Mouse (Mus musculus): ENCODE data around the gene Tmem14a.
"Not testable (repeated sequence)": the region's sequence is repeated elsewhere in the genome, so short reads cannot be mapped to it uniquely, and the experiment has no call there.

Tmem14a gene

DNA sequence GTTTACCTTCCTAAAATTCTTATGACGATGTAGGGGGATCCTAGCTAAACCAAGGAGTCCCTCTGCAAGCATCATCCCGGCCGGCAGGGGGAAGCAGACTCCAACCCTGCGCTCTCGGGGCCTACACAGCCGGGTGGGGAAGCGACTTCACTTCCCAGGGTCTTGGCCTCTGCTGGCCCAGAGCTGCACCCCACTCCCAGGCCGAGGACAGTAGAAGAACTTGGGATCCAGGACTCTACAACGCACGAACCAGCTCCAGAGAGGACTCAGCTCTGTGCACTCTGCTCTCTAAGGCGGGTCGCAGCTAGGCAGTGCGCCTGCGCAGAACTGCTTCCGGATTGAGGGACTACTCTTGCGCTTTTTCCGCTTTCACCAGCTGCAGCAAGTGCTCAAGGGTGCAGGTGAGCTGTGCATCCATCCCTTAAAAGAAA is at the start of gene Tmem14a:
TSS of gene Tmem14a (plus strand) at position 87 of the 431 bp plus-strand sequence.
- DNase-seq (ENCODE audit: extremely low read depth, low read depth) = peak; percentile 65

- DNase-seq (ENCODE audit: extremely low read depth, low read depth) = no peak
Measured at GRCm38 (mm10) chr1:21185196-21185595, 33.2 kb upstream of the Tmem14a start.

DNA sequence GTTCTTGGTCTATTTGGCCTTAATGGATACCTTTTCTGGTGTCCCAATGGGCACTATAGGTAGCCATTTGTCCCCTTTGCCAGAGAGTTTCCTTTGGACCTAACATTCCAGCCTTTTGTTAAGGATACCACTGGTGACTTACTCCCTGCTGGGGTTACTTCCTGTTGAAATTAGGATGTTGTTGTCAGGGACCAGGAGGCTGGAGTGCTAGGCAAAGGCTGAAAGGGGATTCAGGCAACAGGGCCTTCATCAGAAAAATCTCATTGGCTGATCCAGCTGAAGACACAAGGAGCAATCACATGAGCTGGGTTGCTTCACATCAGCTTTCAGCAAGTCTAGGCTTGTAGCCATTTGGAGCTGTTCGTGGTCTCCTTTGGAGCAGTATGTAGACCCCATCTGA is 12.1 kb upstream of the Tmem14a start:
- DNase-seq (ENCODE audit: extremely low read depth, low read depth) = no peak

DNA sequence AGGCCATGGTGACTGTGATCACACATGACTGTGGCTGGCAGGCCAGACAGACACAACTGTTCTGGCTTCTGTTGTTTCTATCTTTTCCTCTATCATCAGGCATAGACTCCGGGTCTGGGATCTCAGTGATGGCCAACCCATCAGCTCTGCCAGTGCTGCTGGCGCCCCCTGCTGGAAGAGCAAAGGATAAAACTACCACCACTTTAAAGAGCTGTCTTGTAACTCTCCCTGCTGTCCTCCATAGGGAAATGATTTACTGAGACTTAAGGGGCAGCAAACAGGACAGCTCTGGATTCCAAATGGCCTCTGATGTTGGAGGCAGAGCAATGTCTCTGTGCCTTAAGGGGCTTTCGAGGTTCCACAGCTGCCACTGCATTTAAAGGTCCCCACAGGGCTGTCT is 4.8 kb upstream of the Tmem14a start:
- not testable (repeated sequence) for DNase-seq (ENCODE audit: extremely low read depth, low read depth)

DNA sequence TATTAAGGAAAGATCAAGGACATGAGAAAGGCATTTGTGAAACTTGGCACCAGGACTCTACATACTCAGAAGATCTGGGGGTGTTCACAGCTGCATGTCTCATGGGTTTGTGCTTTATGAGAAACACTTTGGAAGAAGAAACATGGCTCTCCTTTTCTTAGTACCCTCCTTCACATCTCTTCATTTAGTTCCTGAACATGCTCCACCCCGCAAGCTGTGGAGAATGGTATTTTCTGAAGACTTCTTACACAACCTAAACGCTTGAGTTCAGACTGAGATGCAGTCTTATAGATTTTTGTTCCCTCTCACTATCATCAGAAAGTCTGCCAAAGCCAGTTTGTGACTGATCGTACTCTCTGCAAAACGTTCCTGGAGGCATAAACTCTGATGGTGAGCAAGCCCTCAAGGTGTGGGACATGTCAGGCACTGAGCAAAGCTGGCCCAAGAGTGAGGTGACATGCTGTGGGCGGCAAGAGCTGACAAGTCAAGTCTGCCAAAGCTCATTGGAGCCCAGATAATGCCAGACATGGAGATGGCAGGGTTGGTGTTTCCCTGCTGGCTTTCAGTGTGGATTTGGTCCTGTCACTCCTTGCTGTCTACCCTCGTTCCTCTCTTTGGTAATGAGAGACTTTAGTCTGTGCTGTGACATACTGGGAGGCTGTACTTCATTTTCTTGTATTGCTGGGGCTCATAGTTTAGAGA is 4.2 kb upstream of the Tmem14a start:
- DNase-seq (ENCODE audit: extremely low read depth, low read depth) = not testable (repeated sequence)

DNA sequence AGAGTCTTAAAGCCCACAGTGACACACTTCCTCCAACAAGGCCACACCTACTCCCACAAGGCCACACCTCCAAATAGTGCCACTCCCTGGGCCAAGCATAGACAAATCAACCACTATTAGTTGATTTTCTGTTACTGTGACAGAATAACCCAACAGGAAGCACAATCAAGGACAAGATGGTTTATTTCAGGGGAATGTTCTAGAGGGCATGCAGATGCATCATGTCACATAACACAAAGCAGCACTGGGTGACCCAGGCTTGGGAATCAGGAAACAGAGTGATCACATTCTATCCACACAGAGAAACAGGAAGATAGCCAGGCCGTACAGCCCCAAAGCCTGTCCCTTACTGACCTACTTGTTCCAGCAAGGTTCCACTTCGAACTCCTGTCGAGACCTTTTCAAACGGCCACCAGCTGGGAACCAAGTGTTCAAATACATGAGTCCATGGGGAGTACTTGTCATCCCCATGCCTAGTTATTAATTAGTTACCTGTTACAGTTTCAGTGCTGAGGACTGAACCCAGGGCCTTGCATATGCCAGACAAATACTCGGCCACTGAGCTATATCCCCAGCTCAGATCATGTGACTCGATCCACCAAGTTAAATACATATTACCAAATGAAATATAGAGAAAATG is 9.5 kb downstream of the Tmem14a start:
- no peak for DNase-seq (ENCODE audit: extremely low read depth, low read depth)

GRCm38 (mm10) chr1:21228740-21229722 is 10.7 kb downstream of the Tmem14a start:
- not testable (repeated sequence) for DNase-seq (ENCODE audit: extremely low read depth, low read depth)

DNA sequence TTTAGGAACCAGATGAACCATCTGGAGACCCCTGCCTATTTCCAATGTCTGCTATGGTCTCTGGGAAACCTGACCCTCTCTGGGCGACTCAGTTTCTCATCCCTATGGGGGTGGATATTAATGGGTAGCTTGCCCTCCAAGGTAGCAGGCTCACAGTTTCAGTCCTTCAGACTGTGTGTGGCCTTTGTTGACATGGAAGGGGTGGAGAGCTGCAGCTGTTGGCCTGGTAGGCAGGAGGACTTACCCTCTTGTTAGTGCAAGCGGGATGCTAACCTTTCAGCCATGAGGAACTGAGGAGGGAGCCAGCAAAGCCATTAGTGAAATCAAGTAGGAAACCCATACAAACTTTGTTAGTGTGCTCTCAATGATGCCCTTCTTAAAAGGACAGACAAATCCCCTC is 12.0 kb downstream of the Tmem14a start:
- no peak for DNase-seq (ENCODE audit: extremely low read depth, low read depth)

DNA sequence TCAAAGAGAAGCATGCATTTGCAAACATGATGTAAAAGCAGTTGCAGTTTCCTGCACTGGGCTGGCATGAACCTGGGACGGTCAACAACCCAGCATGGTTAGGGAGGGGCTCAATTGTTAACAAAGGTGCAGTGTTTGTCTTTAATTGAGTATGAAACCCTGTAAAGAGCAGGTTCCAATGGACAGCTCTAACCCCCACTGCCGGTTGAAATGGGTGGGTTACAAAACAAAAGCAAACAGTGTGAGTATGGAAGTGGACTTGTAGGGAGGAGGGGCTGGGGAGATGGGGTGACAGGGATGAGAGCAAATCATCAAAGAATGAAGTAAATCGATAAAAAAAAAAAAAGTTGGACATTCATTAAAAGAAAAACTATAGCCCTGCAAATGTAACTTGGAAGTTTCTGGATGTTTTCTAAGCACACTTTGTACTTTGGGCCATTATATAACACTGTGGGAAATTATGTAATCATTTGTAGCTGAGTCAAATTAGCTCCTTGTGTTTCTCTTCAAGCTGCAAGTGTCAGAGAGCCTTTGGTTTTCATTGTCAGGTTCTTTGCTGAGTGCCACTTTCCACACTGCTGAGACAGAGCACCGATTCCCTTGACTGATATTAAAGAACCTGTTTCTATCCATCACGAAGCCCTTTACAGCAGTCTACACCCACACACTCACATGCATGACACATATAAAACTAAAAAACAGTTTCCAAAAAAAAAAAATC is 13.5 kb downstream of the Tmem14a start:
- no peak for DNase-seq (ENCODE audit: extremely low read depth, low read depth)

DNA sequence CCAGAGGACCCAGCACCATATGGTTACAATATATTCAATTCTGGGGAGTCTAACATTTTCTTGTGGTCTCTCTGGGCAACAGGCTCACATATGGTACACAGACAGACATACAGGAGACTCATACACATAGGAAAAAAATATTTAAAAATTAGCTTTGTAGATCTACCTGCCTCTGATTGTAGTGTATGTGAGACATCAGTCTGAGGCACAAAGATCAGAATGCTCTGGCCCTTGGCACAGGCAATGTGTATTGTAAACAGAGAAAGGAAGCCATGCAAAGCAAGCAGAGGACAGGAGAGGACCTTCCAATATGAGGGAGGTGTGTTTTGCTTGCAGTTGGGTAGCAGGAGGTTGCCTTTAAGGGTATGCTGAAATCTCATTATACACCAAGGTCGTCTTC is 14.1 kb downstream of the Tmem14a start:
- DNase-seq (ENCODE audit: extremely low read depth, low read depth) = no peak

DNA sequence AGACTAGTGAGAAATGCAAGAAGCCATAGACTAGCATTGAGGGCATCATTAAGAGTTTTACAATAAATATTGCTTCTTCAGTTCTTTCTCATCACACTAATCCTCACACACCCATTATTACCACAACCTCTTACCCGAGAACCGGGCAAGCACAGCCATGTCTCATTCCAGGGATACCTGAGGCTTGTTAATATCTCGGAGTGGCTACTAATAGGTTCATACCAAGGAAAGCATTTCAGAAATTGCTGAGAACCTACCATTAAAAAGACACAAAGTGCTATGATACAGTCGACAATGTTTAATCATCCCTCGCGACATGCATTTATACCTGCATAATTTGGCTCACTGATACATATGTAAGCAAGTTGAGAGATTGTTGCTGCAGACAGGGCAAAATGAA is 17.0 kb downstream of the Tmem14a start:
- DNase-seq (ENCODE audit: extremely low read depth, low read depth) = no peak

DNA sequence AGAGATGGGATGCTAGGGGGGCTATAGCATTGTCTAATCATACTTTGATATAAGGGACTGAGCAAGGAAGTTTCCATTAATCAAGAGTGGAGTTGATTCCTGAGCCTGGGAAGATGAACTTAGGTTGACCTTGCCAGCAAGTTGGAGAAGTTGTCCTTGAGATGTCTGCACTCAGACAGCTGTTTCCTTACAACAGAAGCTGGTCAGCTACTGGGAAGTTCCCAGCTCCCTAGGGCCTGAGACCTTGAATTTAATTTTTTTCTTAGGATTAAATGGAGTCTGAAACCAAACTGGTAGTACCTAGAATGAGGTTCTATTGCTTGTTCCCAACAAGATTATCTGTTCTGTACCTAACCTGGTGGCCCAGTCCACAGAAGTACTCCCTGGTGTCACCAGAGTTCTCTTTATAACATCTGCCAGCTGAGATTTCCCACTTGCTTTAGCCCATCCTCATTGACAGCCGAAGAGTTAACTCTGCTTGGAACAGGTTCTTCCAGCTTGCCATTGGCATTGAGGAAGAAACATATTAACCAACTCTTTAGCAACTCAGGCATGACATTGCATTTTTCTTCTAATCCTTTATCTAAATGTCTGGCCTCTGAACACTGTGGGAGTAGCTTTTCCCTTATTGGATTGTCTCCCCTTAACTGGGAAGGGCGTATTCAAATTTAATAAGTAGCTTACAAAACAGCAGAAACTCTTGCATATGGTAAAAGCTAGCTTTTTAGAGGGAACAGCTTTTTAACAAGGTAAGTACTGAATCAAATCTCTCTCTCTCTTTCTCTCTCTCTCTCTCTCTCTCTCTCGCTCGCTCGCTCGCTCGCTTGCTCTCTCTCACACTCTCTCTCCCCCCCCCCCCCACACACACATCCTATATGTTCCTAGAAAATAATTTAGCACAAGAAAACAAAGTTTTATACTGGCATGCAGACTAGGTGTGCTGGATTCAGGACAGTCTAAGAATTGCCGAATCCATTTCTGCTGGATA is 21.8 kb downstream of the Tmem14a start, which contains the start of gene Gsta3:
TSS of gene Gsta3 (plus strand) at position 679 of the 988 bp plus-strand sequence.
- peak; percentile 82 for DNase-seq (ENCODE audit: extremely low read depth, low read depth)

- DNase-seq (ENCODE audit: extremely low read depth, low read depth) = no peak
Measured at GRCm38 (mm10) chr1:21241096-21241495, 22.7 kb downstream of the Tmem14a start.

DNA sequence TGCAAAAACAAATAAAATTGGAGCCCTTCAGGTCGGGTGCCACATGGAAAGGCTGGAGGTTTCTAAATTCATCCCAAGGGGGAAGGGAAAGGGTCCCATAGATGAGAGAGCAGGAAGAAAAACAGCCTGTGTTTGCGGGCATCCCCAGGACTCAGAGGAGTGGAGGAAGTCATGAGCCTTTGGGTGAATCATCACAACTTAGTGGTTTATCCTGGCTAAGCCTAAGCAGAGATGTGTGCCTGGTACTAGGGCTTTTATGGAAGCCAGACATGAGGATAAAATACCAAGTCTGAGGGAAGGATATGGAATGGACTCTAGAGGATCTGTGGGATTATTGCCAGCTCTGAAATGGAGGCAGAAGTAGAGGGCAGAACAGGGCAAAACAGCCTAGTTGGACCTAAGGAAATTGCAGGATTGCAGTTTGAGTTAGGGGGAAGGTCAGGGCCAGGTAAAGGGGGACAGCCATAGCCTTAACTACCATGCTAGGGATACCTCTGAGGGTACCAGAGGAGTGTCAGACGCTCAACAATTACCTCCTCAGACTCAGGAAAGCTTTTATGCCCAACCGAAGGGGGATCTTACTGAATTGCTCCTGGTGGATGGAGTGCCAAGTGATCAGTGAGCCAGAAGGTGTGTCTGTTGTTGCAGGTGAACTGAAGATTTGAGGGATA is 26.1 kb downstream of the Tmem14a start:
- no peak for DNase-seq (ENCODE audit: extremely low read depth, low read depth)

- no peak for DNase-seq (ENCODE audit: extremely low read depth, low read depth)
Measured at GRCm38 (mm10) chr1:21246136-21246535, 27.8 kb downstream of the Tmem14a start.

- DNase-seq (ENCODE audit: extremely low read depth, low read depth) = no peak
Measured at GRCm38 (mm10) chr1:21247896-21248295, 29.5 kb downstream of the Tmem14a start.

DNA sequence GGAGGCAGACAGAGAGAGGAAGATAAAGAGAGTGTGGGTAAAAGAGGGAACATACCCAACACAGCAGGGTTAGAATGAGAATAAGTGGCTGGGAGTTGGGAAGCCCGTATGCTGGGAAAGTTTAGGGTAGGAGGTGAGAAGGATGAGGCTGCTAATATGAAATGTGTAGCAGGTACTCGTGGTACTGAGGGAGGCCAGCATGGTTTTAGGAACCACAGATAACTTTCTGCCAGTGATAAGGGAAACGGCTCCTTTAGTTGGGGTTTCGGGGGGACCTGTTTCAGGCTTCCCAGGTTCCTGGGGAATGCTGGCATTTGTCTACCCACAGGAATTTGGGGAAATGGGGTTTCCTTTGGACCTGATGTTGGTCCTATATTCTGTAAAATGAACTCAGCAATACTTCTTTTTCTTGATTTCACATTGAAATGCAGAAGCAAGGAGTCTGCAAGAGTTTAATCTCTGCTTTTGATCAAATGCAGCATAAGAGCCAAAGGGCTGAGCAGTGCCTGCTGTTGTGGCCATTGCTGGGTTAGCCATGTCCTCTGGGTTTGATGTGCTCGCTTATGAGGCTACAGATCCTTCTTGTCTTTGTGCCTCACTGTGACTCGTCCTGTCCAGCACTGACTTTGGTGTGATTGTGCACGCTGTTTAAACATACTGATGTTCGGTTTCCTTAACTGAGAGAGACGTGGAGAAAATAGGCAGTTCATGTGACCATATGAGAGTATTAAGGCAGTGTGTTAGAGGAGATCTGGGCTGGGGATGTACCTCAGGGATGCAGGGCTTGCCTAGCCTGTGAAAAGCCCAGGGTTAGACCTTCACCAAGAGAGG is 30.4 kb downstream of the Tmem14a start:
- no peak for DNase-seq (ENCODE audit: extremely low read depth, low read depth)

GRCm38 (mm10) chr1:21251661-21252060 is 33.3 kb downstream of the Tmem14a start:
- no peak for DNase-seq (ENCODE audit: extremely low read depth, low read depth)

Measured in MEL-GATA-1-ER (cell line).